Mouse (Mus musculus) intestine, postnatal 0 days (tissue): ENCODE results near the gene Lct. TPM values are rescaled to one million over a fixed set of nuclear protein-coding genes. Genes with fewer than 3 reads are reported as not detected.
A peak's percentile ranks its signal among the peaks of the same experiment; 100 is the strongest.

Source experiments
- ATAC-seq: fragments of 200-750 bp; cut with Nextera tagmentation; 2 replicates; pipeline ENCODE4 v1.8.0; 2017; ENCODE audit warnings: mild to moderate bottlenecking, moderate TSS enrichment, moderate library complexity
- H3K27ac ChIP-seq: fragments of 300-500 bp; sonication (generic); 2 replicates; pipeline ENCODE4 v1.5.1; 2014; ENCODE audit warnings: mild to moderate bottlenecking, low read depth, low read length, moderate library complexity
- H3K27me3 ChIP-seq: fragments of 300-500 bp; sonication (generic); replicated peaks from 2 replicates; pipeline ENCODE4 v1.6.1; 2014; ENCODE audit warnings: low read length, mixed read lengths; ENCODE audit not compliant: control insufficient read depth, insufficient read depth
- H3K36me3 ChIP-seq: fragments of 300-500 bp; sonication (generic); 2 replicates; pipeline ENCODE4 v1.6.1; 2014; ENCODE audit warnings: mild to moderate bottlenecking, moderate library complexity; ENCODE audit not compliant: control insufficient read depth, insufficient read depth
- H3K4me1 ChIP-seq: fragments of 300-500 bp; sonication (generic); replicated peaks from 2 replicates; pipeline ENCODE4 v1.6.1; 2014; ENCODE audit warnings: antibody characterized with exemption, low read length, mixed read lengths; ENCODE audit not compliant: control insufficient read depth, insufficient read depth
- H3K4me2 ChIP-seq: fragments of 300-500 bp; sonication (generic); replicated peaks from 2 replicates; pipeline ENCODE4 v1.6.1; 2014; ENCODE audit warnings: low read depth, mild to moderate bottlenecking, moderate library complexity
- H3K4me3 ChIP-seq: fragments of 300-500 bp; sonication (generic); 2 replicates; pipeline ENCODE4 v1.5.1; 2014; ENCODE audit warnings: low read depth, low read length
- H3K9ac ChIP-seq: fragments of 300-500 bp; sonication (generic); 2 replicates; pipeline ENCODE4 v1.6.1; 2014; ENCODE audit warnings: mild to moderate bottlenecking, low read depth, low read length
- H3K9me3 ChIP-seq: fragments of 300-500 bp; sonication (generic); 2 replicates; pipeline ENCODE4 v1.6.1; 2016; ENCODE audit warnings: mixed run types; ENCODE audit not compliant: control insufficient read depth
- CTCF ChIP-seq: sonication (generic); IDR thresholded peaks from 2 replicates; pipeline ENCODE4 v1.5.1; 2016; ENCODE audit warnings: low read depth, mild to moderate bottlenecking, control low read depth, antibody characterized with exemption, moderate library complexity
- WGBS: fragments of 180-500 bp; shearing (Covaris S2); extraction: QIAGEN DNeasy Blood & Tissue Kit; methylation state at CpG from one replicate; pipeline ENCODE4 v1.1.7; 2014; 5-methylcytosine and 5-hydroxymethylcytosine counted together
- polyA plus RNA-seq: library from polyadenylated mRNA; unstranded; fragments of >200 nt; fragmentation: Nextera tagmentation; extraction: Ambion mirVana; gene quantifications from 2 replicates; pipeline ENCODE4 v1.2.1, GENCODE M21; 2015

Lct gene
- polyA plus RNA-seq, 1 experiment from 2014 or later: 119 TPM

DNA sequence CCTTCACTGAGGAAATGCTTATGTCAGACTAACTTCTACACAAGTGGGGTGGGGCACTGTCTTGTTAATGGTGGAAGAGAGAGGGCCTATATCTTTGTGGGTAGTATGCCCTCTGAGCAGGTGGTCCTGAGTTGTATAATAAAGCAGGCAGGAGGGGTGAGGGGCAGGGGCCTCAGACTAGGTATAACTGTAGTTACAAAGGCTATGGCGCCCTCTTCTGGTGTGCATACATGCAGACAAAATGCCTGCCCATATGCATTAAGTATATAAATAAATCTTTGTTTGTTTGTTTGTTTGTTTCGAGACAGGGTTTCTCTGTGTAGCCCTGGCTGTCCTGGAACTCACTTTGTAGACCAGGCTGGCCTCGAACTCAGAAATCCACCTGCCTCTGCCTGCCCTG, 19.1 kb downstream of the Lct start:
- Histone ChIP-seq H3K4me2 (no peak overlapping the region), H3K9me3 (no peaks in the 10 kb centered on the region), H3K36me3 (peaks cover 28% of the 10 kb centered on the region; the same call in 1 of the 2 replicates), H3K27me3 (no peaks in the 10 kb centered on the region), H3K9ac (no peak overlapping the region), H3K27ac (no peak overlapping the region), H3K4me3 (no peak overlapping the region), H3K4me1 (no peaks in the 10 kb centered on the region)
- 79% methylated on average over 3 of the region's 3 CpGs for WGBS
- no peak for ATAC-seq
- peak; percentile 32 for TF ChIP-seq CTCF

- WGBS: 93% methylated on average over 16 of the region's 16 CpGs
- no peak for ATAC-seq
- no peak overlapping the region for H3K4me3 ChIP-seq
Measured at GRCm38 (mm10) chr1:128303900-128304299, 24.2 kb downstream of the Lct start.

DNA sequence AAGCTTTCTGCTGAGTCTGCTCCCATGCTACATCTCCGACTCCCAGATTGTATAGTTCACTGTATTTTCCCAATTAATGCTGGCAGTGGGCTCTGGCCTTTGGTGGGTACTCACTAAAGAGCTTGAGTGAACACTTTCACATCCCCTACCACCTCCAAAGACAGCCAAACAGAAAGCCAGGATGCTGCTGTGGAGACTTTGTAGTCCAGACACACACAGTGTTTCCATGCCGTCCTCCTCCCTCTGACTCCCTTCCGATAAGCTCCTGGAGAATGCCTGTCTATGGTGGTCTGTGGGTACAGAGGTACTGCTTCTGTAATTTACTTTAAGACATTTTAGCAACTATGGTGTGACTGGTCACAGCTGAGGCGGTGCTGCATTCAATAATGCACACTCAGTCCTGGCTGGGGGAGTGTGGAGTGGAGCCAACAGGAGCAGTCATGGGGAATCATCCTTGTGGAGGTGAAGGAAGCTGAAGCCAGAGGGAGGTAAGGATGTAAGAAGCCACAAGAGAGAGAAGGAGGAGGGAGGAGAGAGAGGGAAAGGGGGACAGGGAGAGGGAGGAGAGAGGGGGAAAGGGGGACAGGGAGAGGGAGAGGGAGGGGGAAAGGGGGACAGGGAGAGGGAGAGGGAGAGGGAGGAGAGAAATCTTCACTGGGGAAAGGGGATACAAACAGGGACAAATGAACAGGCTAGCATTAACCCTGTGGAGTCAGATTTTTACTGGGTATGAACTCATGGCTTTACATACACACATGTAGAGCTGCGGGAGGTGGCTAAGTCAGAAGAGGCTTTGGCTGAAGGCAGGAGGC, 32.2 kb downstream of the Lct start:
- Histone ChIP-seq H3K9me3 (no peaks in the 10 kb centered on the region), H3K9ac (no peak overlapping the region), H3K27ac (no peak overlapping the region), H3K4me2 (no peak overlapping the region), H3K27me3 (no peaks in the 10 kb centered on the region), H3K4me1 (no peaks in the 10 kb centered on the region), H3K4me3 (no peak overlapping the region), H3K36me3 (peaks cover 18% of the 10 kb centered on the region; the same call in 1 of the 2 replicates)
- ATAC-seq: no peak
- no peak for TF ChIP-seq CTCF
- WGBS: 73% methylated on average over 5 of the region's 5 CpGs

More at GRCm38 (mm10) chr1:128303900-128304299, 24.2 kb downstream of the Lct start:
- H3K27ac ChIP-seq: no peak overlapping the region
- H3K4me2 ChIP-seq: no peak overlapping the region
- H3K36me3 ChIP-seq: peaks cover 35% of the 10 kb centered on the region; the same call in 1 of the 2 replicates
- no peaks in the 10 kb centered on the region for H3K27me3 ChIP-seq
- H3K9ac ChIP-seq: no peak overlapping the region
- no peaks in the 10 kb centered on the region for H3K9me3 ChIP-seq
- no peaks in the 10 kb centered on the region for H3K4me1 ChIP-seq
- TF ChIP-seq CTCF: no peak

GRCm38 (mm10) chr1:128295296-128295695, 32.8 kb downstream of the Lct start:
- H3K4me3 ChIP-seq: no peak overlapping the region
- no peaks in the 10 kb centered on the region for H3K4me1 ChIP-seq
- 67% methylated on average over 8 of the region's 8 CpGs for WGBS
- H3K36me3 ChIP-seq: peaks cover 20% of the 10 kb centered on the region
- H3K9ac ChIP-seq: no peak overlapping the region
- ATAC-seq: no peak
- no peaks in the 10 kb centered on the region for H3K9me3 ChIP-seq
- H3K4me2 ChIP-seq: no peak overlapping the region
- no peak overlapping the region for H3K27ac ChIP-seq
- no peak for TF ChIP-seq CTCF
- H3K27me3 ChIP-seq: no peaks in the 10 kb centered on the region

GRCm38 (mm10) chr1:128293524-128293923, 34.6 kb downstream of the Lct start:
- Histone ChIP-seq H3K27ac (no peak overlapping the region), H3K4me2 (no peak overlapping the region), H3K4me3 (no peak overlapping the region), H3K27me3 (no peaks in the 10 kb centered on the region), H3K36me3 (peaks cover 29% of the 10 kb centered on the region), H3K9me3 (no peaks in the 10 kb centered on the region), H3K4me1 (no peaks in the 10 kb centered on the region), H3K9ac (no peak overlapping the region)
- 85% methylated on average over 12 of the region's 12 CpGs for WGBS
- TF ChIP-seq CTCF: no peak
- no peak for ATAC-seq

DNA sequence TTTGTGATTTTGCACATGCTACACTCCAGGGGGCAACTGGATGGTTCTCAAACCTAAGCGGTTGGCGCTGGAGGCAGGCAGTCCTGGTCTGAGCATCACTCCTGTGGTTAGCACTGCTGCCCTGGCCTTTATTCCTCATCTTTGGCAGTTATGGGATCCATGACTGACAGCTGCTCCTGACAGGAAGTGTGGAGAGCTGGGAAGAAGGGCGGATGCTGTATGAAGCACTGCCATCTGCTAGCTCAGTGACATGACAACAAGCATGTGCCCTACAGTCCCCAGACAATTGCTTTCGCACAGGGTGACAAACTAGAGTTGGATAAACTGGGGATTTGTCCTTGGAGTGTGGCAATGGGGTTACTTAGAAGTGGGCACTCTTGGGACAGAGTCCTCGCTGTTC, 37.8 kb downstream of the Lct start:
- 89% methylated on average over 5 of the region's 5 CpGs for WGBS
- Histone ChIP-seq H3K27ac (no peak overlapping the region), H3K9ac (no peak overlapping the region), H3K4me3 (no peak overlapping the region), H3K27me3 (no peaks in the 10 kb centered on the region), H3K4me1 (no peaks in the 10 kb centered on the region), H3K4me2 (no peak overlapping the region), H3K36me3 (peaks cover 42% of the 10 kb centered on the region), H3K9me3 (no peaks in the 10 kb centered on the region)
- no peak for ATAC-seq
- no peak for TF ChIP-seq CTCF
